Mouse (Mus musculus) thymus, adult 2 months (tissue): ENCODE measurements around the gene Rab15.

Experiments
- CTCF ChIP-seq: fragments of 200-500 bp; IDR thresholded peaks from 2 replicates; pipeline ENCODE4 v1.5.1; 2012; ENCODE audit warnings: mild to moderate bottlenecking, control low read depth, low read length, moderate library complexity, borderline replicate concordance; ENCODE audit not compliant: control insufficient read depth, poor library complexity, insufficient read depth; ENCODE audit errors: extremely low read depth
- POLR2A ChIP-seq: fragments of 200-500 bp; IDR thresholded peaks from 2 replicates; pipeline ENCODE4 v1.6.1; 2012; ENCODE audit warnings: mild to moderate bottlenecking, low read length, control low read depth, moderate library complexity; ENCODE audit not compliant: control insufficient read depth, poor library complexity, insufficient read depth; ENCODE audit errors: extremely low read depth

DNA sequence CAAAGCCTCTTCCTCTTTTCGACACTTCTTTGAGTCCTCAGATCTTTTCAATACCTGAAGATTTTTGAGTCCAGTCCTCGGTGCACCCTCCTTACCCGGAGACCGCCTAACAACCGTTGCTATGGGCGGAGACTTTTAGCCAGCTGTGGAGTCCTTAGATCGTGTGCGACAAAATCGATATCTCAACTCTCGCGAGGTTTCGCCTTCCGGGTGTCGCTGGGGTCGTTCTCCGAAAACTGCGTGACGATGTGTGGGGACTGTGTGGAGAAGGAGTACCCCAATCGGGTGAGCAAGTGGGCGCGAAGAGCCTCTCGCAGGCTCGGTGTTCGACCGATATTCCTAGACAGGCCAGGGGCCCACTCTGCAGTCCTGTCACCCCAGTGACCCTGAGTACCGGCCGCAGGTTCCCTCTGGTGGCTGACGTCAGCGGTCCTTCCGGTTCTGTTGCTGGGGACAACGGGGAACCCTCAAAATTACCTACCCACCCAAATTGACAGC is 57.3 kb downstream of the Rab15 start, which contains the start of the genes Churc1 and Fntb:
- TF ChIP-seq POLR2A (peak; percentile 89), CTCF (0 out of 2 replicates have a peak, but pooled peaks have one; percentile 36)
